Mouse (Mus musculus) cortical plate, adult 2 months (tissue): ENCODE results near the gene Ttc4.

ENCODE experiments used
- CTCF ChIP-seq: fragments of 200-500 bp; IDR thresholded peaks from 2 replicates; pipeline ENCODE4 v1.5.1; 2011; ENCODE audit warnings: mild to moderate bottlenecking, control low read depth, low read length; ENCODE audit not compliant: insufficient read depth; ENCODE audit errors: extremely low read depth
- POLR2A ChIP-seq: fragments of 200-500 bp; IDR thresholded peaks from 2 replicates; pipeline ENCODE4 v1.6.1; 2011; ENCODE audit warnings: mild to moderate bottlenecking, low read length, control low read depth; ENCODE audit not compliant: insufficient read depth; ENCODE audit errors: extremely low read depth

- TF ChIP-seq CTCF (no peak), POLR2A (no peak)
Measured at GRCm38 (mm10) chr4:106621428-106621827, 57.3 kb downstream of the Ttc4 start.
